Mouse (Mus musculus): ENCODE data around the gene Rbms1. TPM values are rescaled to one million over a fixed set of nuclear protein-coding genes. Genes with fewer than 3 reads are reported as not detected.

The Rbms1 gene
- polyA plus RNA-seq, 1 experiment from 2014 or later, result 47.8 TPM

GRCm38 (mm10) chr2:60751274-60751673, 211.7 kb downstream of the Rbms1 start:
- H3K4me2 ChIP-seq, result no peak overlapping the region
- no peaks in the 10 kb centered on the region for H3K27me3 ChIP-seq
- no peaks in the 10 kb centered on the region for H3K9me3 ChIP-seq (replicated peaks)
- H3K27ac ChIP-seq (replicated peaks), result no peak overlapping the region
- ATAC-seq (ENCODE audit: insufficient read depth), result no peak
- H3K36me3 ChIP-seq (replicated peaks), result peaks cover 31% of the 10 kb centered on the region
- no peak overlapping the region for H3K4me3 ChIP-seq (replicated peaks)
- no peak overlapping the region for H3K9ac ChIP-seq
- H3K4me1 ChIP-seq (replicated peaks), result no peaks in the 10 kb centered on the region
- WGBS (ENCODE audit: insufficient replicate concordance), result 82% methylated on average over 9 of the region's 9 CpGs

- Histone ChIP-seq H3K27me3 (no peaks in the 10 kb centered on the region), H3K9ac (no peak overlapping the region), H3K4me3 (replicated peaks) (no peak overlapping the region), H3K27ac (replicated peaks) (no peak overlapping the region), H3K36me3 (replicated peaks) (peaks cover 25% of the 10 kb centered on the region), H3K9me3 (replicated peaks) (no peaks in the 10 kb centered on the region), H3K4me2 (no peak overlapping the region), H3K4me1 (replicated peaks) (no peaks in the 10 kb centered on the region)
- WGBS (ENCODE audit: insufficient replicate concordance), result 77% methylated on average over 3 of the region's 3 CpGs
- ATAC-seq (ENCODE audit: insufficient read depth), result no peak
Measured at GRCm38 (mm10) chr2:60750591-60750990, 212.4 kb downstream of the Rbms1 start.

GRCm38 (mm10) chr2:60748585-60748984, 214.4 kb downstream of the Rbms1 start:
- Histone ChIP-seq H3K36me3 (replicated peaks) (peaks cover 12% of the 10 kb centered on the region), H3K27me3 (no peaks in the 10 kb centered on the region), H3K4me1 (replicated peaks) (no peaks in the 10 kb centered on the region), H3K9ac (no peak overlapping the region), H3K4me3 (replicated peaks) (no peak overlapping the region), H3K4me2 (no peak overlapping the region), H3K9me3 (replicated peaks) (no peaks in the 10 kb centered on the region), H3K27ac (replicated peaks) (no peak overlapping the region)
- WGBS (ENCODE audit: insufficient replicate concordance), result 66% methylated on average over 1 of the region's 1 CpGs
- no peak for ATAC-seq (ENCODE audit: insufficient read depth)

GRCm38 (mm10) chr2:60747590-60747989, 215.4 kb downstream of the Rbms1 start:
- no peak for ATAC-seq (ENCODE audit: insufficient read depth)
- Histone ChIP-seq H3K9ac (no peak overlapping the region), H3K36me3 (replicated peaks) (peaks cover 7% of the 10 kb centered on the region; the same call in 1 of the 2 replicates), H3K27me3 (no peaks in the 10 kb centered on the region), H3K4me1 (replicated peaks) (no peaks in the 10 kb centered on the region), H3K4me3 (replicated peaks) (no peak overlapping the region), H3K9me3 (replicated peaks) (no peaks in the 10 kb centered on the region), H3K4me2 (no peak overlapping the region), H3K27ac (replicated peaks) (no peak overlapping the region)
- 57% methylated on average over 3 of the region's 3 CpGs for WGBS (ENCODE audit: insufficient replicate concordance)

- Histone ChIP-seq H3K4me1 (replicated peaks) (no peaks in the 10 kb centered on the region), H3K36me3 (replicated peaks) (peaks cover 4% of the 10 kb centered on the region; the same call in 1 of the 2 replicates), H3K9me3 (replicated peaks) (no peaks in the 10 kb centered on the region), H3K4me2 (no peak overlapping the region), H3K9ac (no peak overlapping the region), H3K27me3 (no peaks in the 10 kb centered on the region), H3K27ac (replicated peaks) (no peak overlapping the region), H3K4me3 (replicated peaks) (no peak overlapping the region)
- WGBS (ENCODE audit: insufficient replicate concordance), result 68% methylated on average over 3 of the region's 3 CpGs
- ATAC-seq (ENCODE audit: insufficient read depth), result no peak
Measured at GRCm38 (mm10) chr2:60744674-60745073, 218.3 kb downstream of the Rbms1 start.

- 45% methylated on average over 10 of the region's 10 CpGs for WGBS (ENCODE audit: insufficient replicate concordance)
- Histone ChIP-seq H3K9me3 (replicated peaks) (no peaks in the 10 kb centered on the region), H3K27ac (replicated peaks) (no peak overlapping the region), H3K36me3 (replicated peaks) (no peaks in the 10 kb centered on the region), H3K27me3 (no peaks in the 10 kb centered on the region), H3K9ac (no peak overlapping the region), H3K4me1 (replicated peaks) (no peaks in the 10 kb centered on the region), H3K4me3 (replicated peaks) (no peak overlapping the region), H3K4me2 (no peak overlapping the region)
- no peak for ATAC-seq (ENCODE audit: insufficient read depth)
Measured at GRCm38 (mm10) chr2:60739389-60740137, 223.4 kb downstream of the Rbms1 start.

- H3K4me3 ChIP-seq (replicated peaks), result no peak overlapping the region
- H3K4me2 ChIP-seq, result no peak overlapping the region
- ATAC-seq (ENCODE audit: insufficient read depth), result no peak
- no peaks in the 10 kb centered on the region for H3K9me3 ChIP-seq (replicated peaks)
- 58% methylated on average over 6 of the region's 6 CpGs for WGBS (ENCODE audit: insufficient replicate concordance)
- no peak overlapping the region for H3K27ac ChIP-seq (replicated peaks)
- no peaks in the 10 kb centered on the region for H3K4me1 ChIP-seq (replicated peaks)
- no peak overlapping the region for H3K9ac ChIP-seq
- H3K36me3 ChIP-seq (replicated peaks), result no peaks in the 10 kb centered on the region
- no peaks in the 10 kb centered on the region for H3K27me3 ChIP-seq
Measured at GRCm38 (mm10) chr2:60730929-60731328, 232.1 kb downstream of the Rbms1 start.

- H3K27me3 ChIP-seq, result no peaks in the 10 kb centered on the region
- no peak overlapping the region for H3K4me3 ChIP-seq (replicated peaks)
- no peak overlapping the region for H3K27ac ChIP-seq (replicated peaks)
- H3K36me3 ChIP-seq (replicated peaks), result no peaks in the 10 kb centered on the region
- ATAC-seq (ENCODE audit: insufficient read depth), result no peak
- no peaks in the 10 kb centered on the region for H3K9me3 ChIP-seq (replicated peaks)
- H3K4me1 ChIP-seq (replicated peaks), result no peaks in the 10 kb centered on the region
- H3K4me2 ChIP-seq, result no peak overlapping the region
- no peak overlapping the region for H3K9ac ChIP-seq
- 36% methylated on average over 3 of the region's 3 CpGs for WGBS (ENCODE audit: insufficient replicate concordance)
Measured at GRCm38 (mm10) chr2:60730024-60730423, 233.0 kb downstream of the Rbms1 start.

GRCm38 (mm10) chr2:60728902-60729585, 233.9 kb downstream of the Rbms1 start:
- no peaks in the 10 kb centered on the region for H3K9me3 ChIP-seq (replicated peaks)
- H3K27ac ChIP-seq (replicated peaks), result no peak overlapping the region
- 62% methylated on average over 10 of the region's 10 CpGs for WGBS (ENCODE audit: insufficient replicate concordance)
- no peaks in the 10 kb centered on the region for H3K27me3 ChIP-seq
- no peak for ATAC-seq (ENCODE audit: insufficient read depth)
- no peak overlapping the region for H3K4me2 ChIP-seq
- H3K9ac ChIP-seq, result no peak overlapping the region
- no peak overlapping the region for H3K4me3 ChIP-seq (replicated peaks)
- H3K36me3 ChIP-seq (replicated peaks), result no peaks in the 10 kb centered on the region
- H3K4me1 ChIP-seq (replicated peaks), result no peaks in the 10 kb centered on the region

- Histone ChIP-seq H3K4me3 (replicated peaks) (no peak overlapping the region), H3K36me3 (replicated peaks) (no peaks in the 10 kb centered on the region), H3K27me3 (no peaks in the 10 kb centered on the region), H3K4me1 (replicated peaks) (no peaks in the 10 kb centered on the region), H3K9me3 (replicated peaks) (no peaks in the 10 kb centered on the region), H3K4me2 (no peak overlapping the region), H3K9ac (no peak overlapping the region), H3K27ac (replicated peaks) (no peak overlapping the region)
- no peak for ATAC-seq (ENCODE audit: insufficient read depth)
- 52% methylated on average over 2 of the region's 2 CpGs for WGBS (ENCODE audit: insufficient replicate concordance)
Measured at GRCm38 (mm10) chr2:60724660-60725059, 238.3 kb downstream of the Rbms1 start.

- H3K36me3 ChIP-seq (replicated peaks), result no peaks in the 10 kb centered on the region
- 71% methylated on average over 3 of the region's 3 CpGs for WGBS (ENCODE audit: insufficient replicate concordance)
- H3K27me3 ChIP-seq, result no peaks in the 10 kb centered on the region
- ATAC-seq (ENCODE audit: insufficient read depth), result no peak
- no peak overlapping the region for H3K4me2 ChIP-seq
- H3K27ac ChIP-seq (replicated peaks), result no peak overlapping the region
- no peak overlapping the region for H3K9ac ChIP-seq
- no peak overlapping the region for H3K4me3 ChIP-seq (replicated peaks)
- no peaks in the 10 kb centered on the region for H3K4me1 ChIP-seq (replicated peaks)
- H3K9me3 ChIP-seq (replicated peaks), result no peaks in the 10 kb centered on the region
Measured at GRCm38 (mm10) chr2:60722967-60723366, 240.0 kb downstream of the Rbms1 start.
